Mouse (Mus musculus) lung, adult 2 months (tissue): ENCODE results near the gene Nedd4. TPM values are rescaled to one million over a fixed set of nuclear protein-coding genes. Genes with fewer than 3 reads are reported as not detected.

Experiments used
- DNase-seq: peaks from one replicate; pipeline ENCODE4 v3.0.0; 2022
- H3K4me1 ChIP-seq: fragments of 200-500 bp; 2 replicates; pipeline ENCODE4 v1.6.1; 2011; ENCODE audit warnings: low read length; ENCODE audit not compliant: control insufficient read depth, insufficient read depth
- H3K4me3 ChIP-seq: fragments of 200-500 bp; replicated peaks from 2 replicates; pipeline ENCODE3; 2011; ENCODE audit warnings: low read depth, mild to moderate bottlenecking, control low read depth, low read length; ENCODE audit errors: extremely low read depth
- CTCF ChIP-seq: fragments of 200-500 bp; IDR thresholded peaks from 2 replicates; pipeline ENCODE4 v1.5.1; 2011; ENCODE audit warnings: mild to moderate bottlenecking, low read length, control low read depth; ENCODE audit not compliant: insufficient read depth
- POLR2A ChIP-seq: fragments of 200-500 bp; IDR thresholded peaks from 2 replicates; pipeline ENCODE4 v1.6.1; 2011; ENCODE audit warnings: low read depth, mild to moderate bottlenecking, control low read depth, low read length, borderline replicate concordance; ENCODE audit errors: extremely low read depth
- WGBS: fragments of 180-500 bp; shearing (Covaris S2); methylation state at CpG from one replicate; pipeline ENCODE4 v1.1.7; 2018; 5-methylcytosine and 5-hydroxymethylcytosine counted together
- polyA plus RNA-seq: library from polyadenylated mRNA; depleted of rRNA; stranded (reverse); fragments of >200 nt; gene quantifications from 2 replicates; pipeline ENCODE4 v1.2.3, GENCODE M21; 2012; rRNA removed

Nedd4 gene
- polyA plus RNA-seq: 98.5 and 165 TPM in 2 replicates

- TF ChIP-seq POLR2A: peak; percentile 96; the same call in 1 of the 2 replicates
- TF ChIP-seq CTCF: no peak
- WGBS: 1% methylated on average over 70 of the region's 83 CpGs
- Histone ChIP-seq H3K4me1 (peaks cover 19% of the 10 kb centered on the region), H3K4me3 (peak within 1 kb of the TSS; percentile 99)
- DNase-seq: peak; percentile 93
Observed at GRCm38 (mm10) chr9:72661895-72662661, at the start of gene Nedd4. TSS of gene Nedd4 (plus strand) at chr9:72662346.

GRCm38 (mm10) chr9:72613884-72614283 lies 48.3 kb upstream of the Nedd4 start:
- Histone ChIP-seq H3K4me1 (no peaks in the 10 kb centered on the region), H3K4me3 (no peak overlapping the region)
- no peak for TF ChIP-seq POLR2A
- no peak for TF ChIP-seq CTCF
- DNase-seq: no peak
- WGBS: 61% methylated on average over 2 of the region's 2 CpGs

DNA sequence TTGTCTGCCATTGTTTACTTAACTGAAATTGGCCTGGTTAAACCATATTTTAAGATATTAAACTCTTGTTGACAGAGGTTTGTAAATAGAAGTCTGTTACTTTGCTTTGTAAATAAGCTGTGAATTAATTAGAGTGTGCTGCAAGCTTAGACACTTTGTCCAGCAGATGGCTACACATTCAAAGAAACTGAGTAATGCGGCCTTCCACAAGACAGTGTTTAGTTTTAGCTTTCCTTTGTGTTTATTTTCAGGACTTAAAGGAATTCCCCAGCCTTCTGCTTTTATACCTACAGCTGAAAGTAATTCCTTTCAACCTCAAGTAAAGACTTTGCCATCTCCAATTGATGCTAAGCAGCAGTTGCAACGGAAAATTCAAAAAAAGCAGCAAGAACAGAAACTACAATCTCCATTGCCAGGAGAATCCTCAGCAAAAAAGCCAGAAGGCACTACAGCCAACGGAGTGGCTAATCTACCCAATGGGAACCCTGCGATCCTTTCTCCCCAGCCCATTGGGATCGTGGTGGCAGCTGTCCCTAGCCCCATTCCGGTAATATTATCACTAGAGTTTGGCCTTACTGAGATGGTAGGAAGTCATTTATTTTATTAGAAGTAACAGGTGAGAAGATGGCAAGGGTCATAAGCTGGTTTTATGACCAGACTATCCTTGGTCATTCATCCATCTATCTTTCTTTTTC lies 47.2 kb upstream of the Nedd4 start:
- TF ChIP-seq POLR2A: no peak
- TF ChIP-seq CTCF: no peak
- Histone ChIP-seq H3K4me3 (no peak overlapping the region), H3K4me1 (no peaks in the 10 kb centered on the region)
- WGBS: 59% methylated on average over 6 of the region's 6 CpGs
- no peak for DNase-seq

DNA sequence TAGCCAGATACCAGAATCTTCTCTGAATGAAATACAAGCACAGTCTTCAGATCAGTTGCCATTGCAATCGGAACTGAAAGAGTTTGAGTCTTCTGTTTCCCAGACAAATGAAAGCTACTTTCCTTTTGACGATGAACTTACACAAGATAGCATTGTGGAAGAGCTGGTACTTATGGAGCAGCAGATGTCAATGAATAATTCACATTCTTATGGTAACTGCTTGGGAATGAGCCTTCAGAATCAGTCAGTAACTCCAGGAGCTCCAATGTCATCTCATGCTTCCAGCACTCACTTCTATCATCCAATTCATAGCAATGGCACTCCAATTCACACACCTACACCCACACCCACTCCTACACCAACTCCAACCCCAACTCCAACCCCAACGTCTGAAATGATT lies 44.1 kb upstream of the Nedd4 start:
- Histone ChIP-seq H3K4me1 (no peaks in the 10 kb centered on the region), H3K4me3 (no peak overlapping the region)
- whole genome bisulfite sequencing: 96% methylated on average over 3 of the region's 3 CpGs
- TF ChIP-seq CTCF: no peak
- no peak for TF ChIP-seq POLR2A
- no peak for DNase-seq

DNA sequence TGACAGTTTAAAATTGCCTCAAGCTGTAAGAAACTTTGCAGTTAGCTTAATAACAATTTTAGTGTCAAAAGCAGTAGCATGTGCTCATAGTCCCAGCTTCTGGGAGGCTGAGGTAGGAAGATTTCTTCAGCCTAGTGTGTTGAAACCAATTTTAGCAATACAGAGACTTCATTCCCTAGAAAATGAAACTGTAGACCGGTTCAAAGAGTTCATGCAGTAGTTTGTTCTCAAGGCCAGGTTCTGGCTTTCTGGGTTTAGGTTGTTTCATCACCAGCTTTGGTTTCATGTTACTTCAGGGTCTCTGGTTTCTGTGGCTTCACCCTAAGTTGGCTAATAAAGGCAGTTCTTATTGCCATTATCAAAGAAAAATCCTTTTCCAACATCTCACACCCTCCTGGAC lies 38.5 kb upstream of the Nedd4 start:
- Histone ChIP-seq H3K4me1 (peaks cover 3% of the 10 kb centered on the region; the same call in 1 of the 2 replicates), H3K4me3 (no peak overlapping the region)
- TF ChIP-seq POLR2A (no peak), CTCF (no peak)
- WGBS: 71% methylated on average over 1 of the region's 1 CpGs
- DNase-seq: no peak

GRCm38 (mm10) chr9:72627598-72627997 lies 34.5 kb upstream of the Nedd4 start:
- TF ChIP-seq CTCF: no peak
- no peak for TF ChIP-seq POLR2A
- WGBS: 72% methylated on average over 1 of the region's 1 CpGs
- H3K4me1 ChIP-seq: peaks cover 4% of the 10 kb centered on the region; the same call in 1 of the 2 replicates
- H3K4me3 ChIP-seq: no peak overlapping the region
- DNase-seq: no peak

DNA sequence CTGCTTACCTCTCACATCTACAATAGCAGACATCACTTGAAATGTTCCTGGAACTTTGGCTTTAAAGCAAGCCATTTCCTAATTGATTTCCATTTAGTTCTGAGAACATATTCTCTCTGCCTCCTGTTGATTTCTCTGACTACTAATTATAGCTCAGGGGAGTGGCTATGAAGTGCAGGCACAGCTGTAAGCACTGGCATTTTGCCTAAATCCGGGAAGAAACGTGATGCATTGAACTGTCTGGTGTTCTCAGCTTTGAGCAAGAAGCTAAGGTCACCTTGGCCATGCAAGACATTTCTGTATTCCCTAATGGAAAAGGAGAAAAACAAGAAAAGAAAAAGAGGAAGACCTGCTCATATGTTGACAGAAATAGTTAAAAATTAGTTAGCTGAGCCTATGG lies 33.6 kb upstream of the Nedd4 start:
- Histone ChIP-seq H3K4me1 (peaks cover 4% of the 10 kb centered on the region; the same call in 1 of the 2 replicates), H3K4me3 (no peak overlapping the region)
- WGBS: 0% methylated on average over 2 of the region's 2 CpGs
- no peak for TF ChIP-seq POLR2A
- no peak for TF ChIP-seq CTCF
- no peak for DNase-seq

GRCm38 (mm10) chr9:72632198-72632597 lies 29.9 kb upstream of the Nedd4 start:
- H3K4me3 ChIP-seq: no peak overlapping the region
- 38% methylated on average over 1 of the region's 1 CpGs for WGBS
- DNase-seq: no peak
- TF ChIP-seq POLR2A: no peak
- TF ChIP-seq CTCF: no peak
- H3K4me1 ChIP-seq: peaks cover 4% of the 10 kb centered on the region; the same call in 1 of the 2 replicates

GRCm38 (mm10) chr9:72635134-72635533 lies 27.0 kb upstream of the Nedd4 start:
- no peak overlapping the region for H3K4me3 ChIP-seq
- no peak for DNase-seq
- 0 out of 2 replicates have a peak, but pooled peaks cover 3% of the 10 kb centered on the region for H3K4me1 ChIP-seq
- no peak for TF ChIP-seq POLR2A
- TF ChIP-seq CTCF: peak; percentile 11; the same call in 1 of the 2 replicates
